Mouse (Mus musculus) forebrain, embryonic 12.5 days (tissue): ENCODE data around the gene Elfn1. TPM values are rescaled to one million over a fixed set of nuclear protein-coding genes. Genes with fewer than 3 reads are reported as not detected.
A peak's percentile ranks its signal among the peaks of the same experiment; 100 is the strongest.
"Not testable (repeated sequence)": the region's sequence is repeated elsewhere in the genome, so short reads cannot be mapped to it uniquely, and the experiment has no call there.

Experiments
- ATAC-seq: fragments of 200-750 bp; cut with Nextera tagmentation; 2 replicates; pipeline ENCODE4 v1.8.0; 2017; ENCODE audit warnings: moderate TSS enrichment; ENCODE audit not compliant: low FRiP score
- H3K27ac ChIP-seq: fragments of 300-500 bp; sonication (generic); 2 replicates; pipeline ENCODE4 v1.5.1; 2016; ENCODE audit warnings: mild to moderate bottlenecking
- H3K27me3 ChIP-seq: fragments of 300-500 bp; sonication (generic); 2 replicates; pipeline ENCODE4 v1.6.1; 2016; ENCODE audit warnings: mild to moderate bottlenecking
- H3K36me3 ChIP-seq: fragments of 300-500 bp; sonication (generic); replicated peaks from 2 replicates; pipeline ENCODE4 v1.6.1; 2016; ENCODE audit warnings: mild to moderate bottlenecking
- H3K4me1 ChIP-seq: fragments of 300-500 bp; sonication (generic); 2 replicates; pipeline ENCODE4 v1.6.1; 2016
- H3K4me2 ChIP-seq: fragments of 300-500 bp; sonication (generic); 2 replicates; pipeline ENCODE4 v1.6.1; 2016; ENCODE audit warnings: mild to moderate bottlenecking, moderate library complexity
- H3K4me3 ChIP-seq: fragments of 300-500 bp; sonication (generic); replicated peaks from 2 replicates; pipeline ENCODE4 v1.5.1; 2016; ENCODE audit warnings: mild to moderate bottlenecking
- H3K9ac ChIP-seq: fragments of 300-500 bp; sonication (generic); 2 replicates; pipeline ENCODE4 v1.6.1; 2016; ENCODE audit warnings: mild to moderate bottlenecking
- H3K9me3 ChIP-seq: fragments of 300-500 bp; sonication (generic); 2 replicates; pipeline ENCODE4 v1.6.1; 2016
- WGBS: fragments of 180-500 bp; shearing (Covaris S2); methylation state at CpG from one replicate; pipeline ENCODE4 v1.1.7; 2016; 5-methylcytosine and 5-hydroxymethylcytosine counted together
- polyA plus RNA-seq: library from polyadenylated mRNA; unstranded; fragments of >200 nt; fragmentation: Nextera tagmentation; extraction: Ambion mirVana; gene quantifications from 2 replicates; pipeline ENCODE4 v1.2.1, GENCODE M21; 2016

The Elfn1 gene
- polyA plus RNA-seq, 1 experiment from 2014 or later, result 0.88 TPM

- no peaks in the 10 kb centered on the region for H3K36me3 ChIP-seq
- peaks cover 12% of the 10 kb centered on the region for H3K27me3 ChIP-seq
- H3K9ac ChIP-seq, result no peak overlapping the region
- H3K4me1 ChIP-seq, result peaks cover 14% of the 10 kb centered on the region
- H3K27ac ChIP-seq, result no peak overlapping the region
- no peaks in the 10 kb centered on the region; the same call in 1 of the 2 replicates for H3K9me3 ChIP-seq
- no peak overlapping the region for H3K4me2 ChIP-seq
- H3K4me3 ChIP-seq, result no peak overlapping the region
- 89% methylated on average over 1 of the region's 1 CpGs for WGBS
- no peak for ATAC-seq
Measured at GRCm38 (mm10) chr5:139981976-139982375, 74.2 kb downstream of the Elfn1 start.

- Histone ChIP-seq H3K36me3 (no peaks in the 10 kb centered on the region), H3K4me1 (no peaks in the 10 kb centered on the region), H3K4me3 (no peak overlapping the region), H3K9me3 (peaks cover 9% of the 10 kb centered on the region; the same call in 1 of the 2 replicates), H3K27ac (no peak overlapping the region), H3K27me3 (peaks cover 5% of the 10 kb centered on the region; the same call in 1 of the 2 replicates), H3K9ac (no peak overlapping the region), H3K4me2 (no peak overlapping the region)
- 48% methylated on average over 18 of the region's 18 CpGs for WGBS
- no peak for ATAC-seq
Measured at GRCm38 (mm10) chr5:139985073-139985746, 77.5 kb downstream of the Elfn1 start.

- Histone ChIP-seq H3K9me3 (peaks cover 18% of the 10 kb centered on the region), H3K4me1 (0 out of 2 replicates have a peak, but pooled peaks cover 3% of the 10 kb centered on the region), H3K36me3 (no peaks in the 10 kb centered on the region), H3K9ac (no peak overlapping the region), H3K27me3 (no peaks in the 10 kb centered on the region), H3K4me3 (no peak overlapping the region), H3K27ac (no peak overlapping the region), H3K4me2 (no peak overlapping the region)
- ATAC-seq, result no peak
- 85% methylated on average over 3 of the region's 3 CpGs for WGBS
Measured at GRCm38 (mm10) chr5:139991531-139991930, 83.8 kb downstream of the Elfn1 start.

GRCm38 (mm10) chr5:139998321-139998720 is 90.6 kb downstream of the Elfn1 start:
- WGBS, result 79% methylated on average over 12 of the region's 12 CpGs
- not testable (repeated sequence) for ATAC-seq

GRCm38 (mm10) chr5:139998916-139999315 is 91.2 kb downstream of the Elfn1 start:
- no peak overlapping the region for H3K4me2 ChIP-seq
- H3K27me3 ChIP-seq, result no peaks in the 10 kb centered on the region
- no peak for ATAC-seq
- no peaks in the 10 kb centered on the region for H3K9me3 ChIP-seq
- H3K4me3 ChIP-seq, result no peak overlapping the region
- whole genome bisulfite sequencing, result 26% methylated on average over 6 of the region's 6 CpGs
- H3K36me3 ChIP-seq, result no peaks in the 10 kb centered on the region
- H3K27ac ChIP-seq, result no peak overlapping the region
- no peak overlapping the region for H3K9ac ChIP-seq
- peaks cover 10% of the 10 kb centered on the region for H3K4me1 ChIP-seq

More at GRCm38 (mm10) chr5:139998321-139998720, 90.6 kb downstream of the Elfn1 start:
- H3K9ac ChIP-seq, H3K27ac ChIP-seq, H3K4me1 ChIP-seq, H3K4me2 ChIP-seq, H3K36me3 ChIP-seq, H3K4me3 ChIP-seq, H3K27me3 ChIP-seq, H3K9me3 ChIP-seq: not testable (repeated sequence)

- H3K4me3 ChIP-seq, result no peak overlapping the region
- H3K4me1 ChIP-seq, result peaks cover 12% of the 10 kb centered on the region
- no peak overlapping the region for H3K4me2 ChIP-seq
- H3K27me3 ChIP-seq, result no peaks in the 10 kb centered on the region
- H3K9ac ChIP-seq, result no peak overlapping the region
- H3K9me3 ChIP-seq, result no peaks in the 10 kb centered on the region
- H3K27ac ChIP-seq, result no peak overlapping the region
- 39% methylated on average over 3 of the region's 3 CpGs for WGBS
- no peaks in the 10 kb centered on the region for H3K36me3 ChIP-seq
- ATAC-seq, result no peak
Measured at GRCm38 (mm10) chr5:140002541-140002940, 94.8 kb downstream of the Elfn1 start.

- no peak overlapping the region for H3K9ac ChIP-seq
- WGBS, result 67% methylated on average over 8 of the region's 8 CpGs
- no peaks in the 10 kb centered on the region for H3K36me3 ChIP-seq
- H3K9me3 ChIP-seq, result no peaks in the 10 kb centered on the region
- H3K27ac ChIP-seq, result no peak overlapping the region
- H3K4me2 ChIP-seq, result no peak overlapping the region
- no peak for ATAC-seq
- no peaks in the 10 kb centered on the region for H3K27me3 ChIP-seq
- H3K4me3 ChIP-seq, result no peak overlapping the region
- H3K4me1 ChIP-seq, result peaks cover 23% of the 10 kb centered on the region
Measured at GRCm38 (mm10) chr5:140006861-140007260, 99.1 kb downstream of the Elfn1 start.

- H3K27ac ChIP-seq, result no peak overlapping the region
Measured at GRCm38 (mm10) chr5:140007656-140008522, 100.1 kb downstream of the Elfn1 start.

GRCm38 (mm10) chr5:140008523-140008806 is 100.7 kb downstream of the Elfn1 start:
- 48% methylated on average over 5 of the region's 5 CpGs for WGBS
- Histone ChIP-seq H3K27ac (no peak overlapping the region), H3K9ac (no peak overlapping the region), H3K4me3 (no peak overlapping the region), H3K27me3 (no peaks in the 10 kb centered on the region), H3K4me1 (peaks cover 19% of the 10 kb centered on the region), H3K36me3 (no peaks in the 10 kb centered on the region), H3K4me2 (no peak overlapping the region), H3K9me3 (no peaks in the 10 kb centered on the region)
- ATAC-seq, result no peak

More at GRCm38 (mm10) chr5:140007656-140008522, 100.1 kb downstream of the Elfn1 start:
- ATAC-seq, result peak; percentile 44; the same call in 1 of the 2 replicates
- H3K4me2 ChIP-seq, result no peak overlapping the region
- H3K4me1 ChIP-seq, result peaks cover 19% of the 10 kb centered on the region
- no peaks in the 10 kb centered on the region for H3K27me3 ChIP-seq
- WGBS, result 21% methylated on average over 9 of the region's 9 CpGs
- no peaks in the 10 kb centered on the region for H3K36me3 ChIP-seq
- no peak overlapping the region for H3K4me3 ChIP-seq
- no peak overlapping the region for H3K9ac ChIP-seq
- no peaks in the 10 kb centered on the region for H3K9me3 ChIP-seq

GRCm38 (mm10) chr5:140009083-140009655 is 101.4 kb downstream of the Elfn1 start:
- WGBS, result 69% methylated on average over 7 of the region's 7 CpGs
- no peak overlapping the region for H3K4me3 ChIP-seq
- no peak for ATAC-seq
- H3K9me3 ChIP-seq, result no peaks in the 10 kb centered on the region
- peaks cover 26% of the 10 kb centered on the region for H3K4me1 ChIP-seq
- no peaks in the 10 kb centered on the region for H3K36me3 ChIP-seq
- H3K27ac ChIP-seq, result no peak overlapping the region; the same call in 1 of the 2 replicates
- no peak overlapping the region for H3K4me2 ChIP-seq
- H3K9ac ChIP-seq, result no peak overlapping the region
- no peaks in the 10 kb centered on the region for H3K27me3 ChIP-seq

GRCm38 (mm10) chr5:140010405-140010804 is 102.7 kb downstream of the Elfn1 start:
- 91% methylated on average over 3 of the region's 3 CpGs for WGBS
- ATAC-seq, result no peak
- Histone ChIP-seq H3K9ac (no peak overlapping the region), H3K27ac (no peak overlapping the region), H3K9me3 (no peaks in the 10 kb centered on the region), H3K4me3 (no peak overlapping the region), H3K4me2 (no peak overlapping the region), H3K36me3 (no peaks in the 10 kb centered on the region), H3K4me1 (peaks cover 26% of the 10 kb centered on the region), H3K27me3 (no peaks in the 10 kb centered on the region)

GRCm38 (mm10) chr5:140012286-140012967 is 104.7 kb downstream of the Elfn1 start:
- Histone ChIP-seq H3K4me3 (no peak overlapping the region), H3K27me3 (no peaks in the 10 kb centered on the region), H3K4me1 (peaks cover 22% of the 10 kb centered on the region), H3K36me3 (no peaks in the 10 kb centered on the region), H3K9ac (no peak overlapping the region), H3K4me2 (no peak overlapping the region), H3K27ac (no peak overlapping the region), H3K9me3 (no peaks in the 10 kb centered on the region)
- ATAC-seq, result no peak
- 80% methylated on average over 12 of the region's 12 CpGs for WGBS
